Mouse (Mus musculus) hindbrain, embryonic 10.5 days (tissue): ENCODE data around the gene Cutal. TPM values are rescaled to one million over a fixed set of nuclear protein-coding genes. Genes with fewer than 3 reads are reported as not detected.

Experiments
- DNase-seq: peaks from one replicate; pipeline ENCODE4 v3.0.0-alpha.2; 2017; ENCODE audit warnings: low spot score
- H3K27ac ChIP-seq: fragments of 300-500 bp; sonication (generic); 2 replicates; pipeline ENCODE4 v1.5.1; 2016; ENCODE audit warnings: mild to moderate bottlenecking, moderate library complexity
- H3K27me3 ChIP-seq: fragments of 300-500 bp; sonication (generic); 2 replicates; pipeline ENCODE4 v1.6.1; 2016; ENCODE audit warnings: mild to moderate bottlenecking; ENCODE audit not compliant: poor library complexity, insufficient read depth, severe bottlenecking
- H3K36me3 ChIP-seq: fragments of 300-500 bp; sonication (generic); 2 replicates; pipeline ENCODE4 v1.6.1; 2016; ENCODE audit warnings: mild to moderate bottlenecking, moderate library complexity
- H3K4me1 ChIP-seq: fragments of 300-500 bp; sonication (generic); replicated peaks from 2 replicates; pipeline ENCODE4 v1.6.1; 2016; ENCODE audit warnings: mild to moderate bottlenecking
- H3K4me3 ChIP-seq: fragments of 300-500 bp; sonication (generic); 2 replicates; pipeline ENCODE4 v1.5.1; 2016; ENCODE audit warnings: mild to moderate bottlenecking, moderate library complexity
- H3K9me3 ChIP-seq: fragments of 300-500 bp; sonication (generic); 2 replicates; pipeline ENCODE4 v1.6.1; 2016; ENCODE audit warnings: mild to moderate bottlenecking, moderate library complexity
- WGBS: fragments of 180-500 bp; shearing (Covaris S2); methylation state at CpG from one replicate; pipeline ENCODE4 v1.1.7; 2016; 5-methylcytosine and 5-hydroxymethylcytosine counted together
- polyA plus RNA-seq: library from polyadenylated mRNA; unstranded; fragments of >200 nt; fragmentation: Nextera tagmentation; extraction: Ambion mirVana; gene quantifications from 2 replicates; pipeline ENCODE4 v1.2.1, GENCODE M21; 2016

Gene Cutal
- polyA plus RNA-seq, 1 experiment from 2014 or later = not detected

GRCm38 (mm10) chr2:34896821-34897460, 22.7 kb downstream of the Cutal start:
- Histone ChIP-seq H3K4me1 (peaks cover 15% of the 10 kb centered on the region; the same call in 1 of the 2 replicates), H3K9me3 (no peaks in the 10 kb centered on the region), H3K36me3 (0 out of 2 replicates have a peak, but pooled peaks cover 3% of the 10 kb centered on the region), H3K4me3 (no peak overlapping the region), H3K27me3 (0 out of 2 replicates have a peak, but pooled peaks cover 3% of the 10 kb centered on the region), H3K27ac (no peak overlapping the region)
- WGBS = 88% methylated on average over 17 of the region's 17 CpGs
- DNase-seq = no peak

- H3K27me3 ChIP-seq = 0 out of 2 replicates have a peak, but pooled peaks cover 3% of the 10 kb centered on the region
- H3K4me3 ChIP-seq = no peak overlapping the region
- WGBS = 21% methylated on average over 10 of the region's 10 CpGs
- no peak for DNase-seq
- 0 out of 2 replicates have a peak overlapping the region, but pooled peaks have one; percentile 12 for H3K27ac ChIP-seq
- H3K9me3 ChIP-seq = no peaks in the 10 kb centered on the region
- H3K36me3 ChIP-seq = 0 out of 2 replicates have a peak, but pooled peaks cover 3% of the 10 kb centered on the region
- H3K4me1 ChIP-seq = peaks cover 15% of the 10 kb centered on the region; the same call in 1 of the 2 replicates
Observed at GRCm38 (mm10) chr2:34897820-34898219, 23.6 kb downstream of the Cutal start.

- Histone ChIP-seq H3K27me3 (0 out of 2 replicates have a peak, but pooled peaks cover 3% of the 10 kb centered on the region), H3K4me1 (peaks cover 28% of the 10 kb centered on the region), H3K27ac (no peak overlapping the region), H3K36me3 (0 out of 2 replicates have a peak, but pooled peaks cover 3% of the 10 kb centered on the region), H3K9me3 (no peaks in the 10 kb centered on the region), H3K4me3 (no peak overlapping the region)
- 85% methylated on average over 11 of the region's 11 CpGs for whole genome bisulfite sequencing
- no peak for DNase-seq
Observed at GRCm38 (mm10) chr2:34899682-34900081, 25.5 kb downstream of the Cutal start.

GRCm38 (mm10) chr2:34900412-34900811, 26.2 kb downstream of the Cutal start:
- no peak overlapping the region for H3K27ac ChIP-seq
- no peaks in the 10 kb centered on the region for H3K9me3 ChIP-seq
- no peak for DNase-seq
- 85% methylated on average over 1 of the region's 1 CpGs for WGBS
- peaks cover 34% of the 10 kb centered on the region for H3K4me1 ChIP-seq
- H3K4me3 ChIP-seq = no peak overlapping the region
- H3K27me3 ChIP-seq = 0 out of 2 replicates have a peak, but pooled peaks cover 3% of the 10 kb centered on the region
- 0 out of 2 replicates have a peak, but pooled peaks cover 3% of the 10 kb centered on the region for H3K36me3 ChIP-seq

GRCm38 (mm10) chr2:34901726-34902125, 27.5 kb downstream of the Cutal start:
- Histone ChIP-seq H3K36me3 (0 out of 2 replicates have a peak, but pooled peaks cover 3% of the 10 kb centered on the region), H3K4me1 (peaks cover 40% of the 10 kb centered on the region), H3K9me3 (no peaks in the 10 kb centered on the region), H3K4me3 (no peak overlapping the region), H3K27ac (no peak overlapping the region), H3K27me3 (peaks cover 7% of the 10 kb centered on the region)
- no peak for DNase-seq
- 72% methylated on average over 4 of the region's 4 CpGs for WGBS

- Histone ChIP-seq H3K4me3 (no peak overlapping the region), H3K4me1 (peaks cover 48% of the 10 kb centered on the region), H3K9me3 (no peaks in the 10 kb centered on the region), H3K27me3 (peaks cover 14% of the 10 kb centered on the region), H3K27ac (no peak overlapping the region), H3K36me3 (0 out of 2 replicates have a peak, but pooled peaks cover 3% of the 10 kb centered on the region)
- DNase-seq = no peak
- WGBS = 85% methylated on average over 6 of the region's 6 CpGs
Observed at GRCm38 (mm10) chr2:34902731-34903130, 28.5 kb downstream of the Cutal start.

- WGBS = 89% methylated on average over 7 of the region's 7 CpGs
- no peak for DNase-seq
- H3K36me3 ChIP-seq = 0 out of 2 replicates have a peak, but pooled peaks cover 3% of the 10 kb centered on the region
- peaks cover 43% of the 10 kb centered on the region for H3K4me1 ChIP-seq
- peaks cover 17% of the 10 kb centered on the region for H3K27me3 ChIP-seq
- H3K9me3 ChIP-seq = no peaks in the 10 kb centered on the region
- H3K27ac ChIP-seq = no peak overlapping the region
- H3K4me3 ChIP-seq = no peak overlapping the region
Observed at GRCm38 (mm10) chr2:34903191-34903590, 29.0 kb downstream of the Cutal start.

- peaks cover 41% of the 10 kb centered on the region for H3K4me1 ChIP-seq
- 0 out of 2 replicates have a peak overlapping the region, but pooled peaks have one; percentile 41 for H3K27ac ChIP-seq
- 0 out of 2 replicates have a peak, but pooled peaks cover 3% of the 10 kb centered on the region for H3K36me3 ChIP-seq
- H3K9me3 ChIP-seq = no peaks in the 10 kb centered on the region
- WGBS = 78% methylated on average over 4 of the region's 4 CpGs
- no peak for DNase-seq
- peak overlapping the region; percentile 43 for H3K4me3 ChIP-seq
- H3K27me3 ChIP-seq = peaks cover 17% of the 10 kb centered on the region
Observed at GRCm38 (mm10) chr2:34903652-34904405, 29.6 kb downstream of the Cutal start.

- Histone ChIP-seq H3K4me1 (peaks cover 41% of the 10 kb centered on the region), H3K27me3 (peaks cover 17% of the 10 kb centered on the region), H3K9me3 (no peaks in the 10 kb centered on the region), H3K36me3 (0 out of 2 replicates have a peak, but pooled peaks cover 3% of the 10 kb centered on the region), H3K4me3 (peak overlapping the region; percentile 43), H3K27ac (peak overlapping the region; percentile 41; the same call in 1 of the 2 replicates)
- under 1% methylated on average over 34 of the region's 34 CpGs for WGBS
- DNase-seq = peak; percentile 99
Observed at GRCm38 (mm10) chr2:34904849-34905542, 30.8 kb downstream of the Cutal start.

- Histone ChIP-seq H3K27me3 (peaks cover 31% of the 10 kb centered on the region), H3K9me3 (no peaks in the 10 kb centered on the region), H3K36me3 (0 out of 2 replicates have a peak, but pooled peaks cover 3% of the 10 kb centered on the region), H3K4me1 (peaks cover 33% of the 10 kb centered on the region), H3K4me3 (no peak overlapping the region), H3K27ac (no peak overlapping the region)
- DNase-seq = no peak
- 65% methylated on average over 6 of the region's 6 CpGs for WGBS
Observed at GRCm38 (mm10) chr2:34906426-34906825, 32.2 kb downstream of the Cutal start.

- H3K36me3 ChIP-seq = no peaks in the 10 kb centered on the region
- 45% methylated on average over 12 of the region's 12 CpGs for WGBS
- H3K9me3 ChIP-seq = no peaks in the 10 kb centered on the region
- H3K4me1 ChIP-seq = peaks cover 33% of the 10 kb centered on the region
- H3K27me3 ChIP-seq = peaks cover 37% of the 10 kb centered on the region
- no peak overlapping the region for H3K27ac ChIP-seq
- no peak for DNase-seq
- no peak overlapping the region for H3K4me3 ChIP-seq
Observed at GRCm38 (mm10) chr2:34906861-34907604, 32.8 kb downstream of the Cutal start.

GRCm38 (mm10) chr2:34909719-34910118, 35.5 kb downstream of the Cutal start:
- peaks cover 43% of the 10 kb centered on the region for H3K4me1 ChIP-seq
- no peak overlapping the region for H3K27ac ChIP-seq
- DNase-seq = no peak
- H3K9me3 ChIP-seq = no peaks in the 10 kb centered on the region
- peaks cover 64% of the 10 kb centered on the region for H3K27me3 ChIP-seq
- no peak overlapping the region for H3K4me3 ChIP-seq
- WGBS = 90% methylated on average over 4 of the region's 4 CpGs
- H3K36me3 ChIP-seq = no peaks in the 10 kb centered on the region
